Mouse (Mus musculus) G1E (cell line): ENCODE measurements at regions not wholly inside any gene's neighbourhood (a gene's known extent, or its start where the extent isn't known, plus 50 kb on each side); places are given as distances from the start of the nearest gene placed in this dataset.

Experiments used
- CTCF ChIP-seq: IDR thresholded peaks from 2 replicates; pipeline ENCODE4 v1.5.1; 2012; ENCODE audit warnings: low read depth, low read length, inconsistent platforms, mixed read lengths
- GATA1 ChIP-seq: IDR thresholded peaks from 2 replicates; pipeline ENCODE4 v1.6.1; 2012; ENCODE audit warnings: borderline replicate concordance, low read length, inconsistent platforms, mixed read lengths
- GATA2 ChIP-seq: IDR thresholded peaks from 2 replicates; pipeline ENCODE4 v1.6.1; 2012; ENCODE audit warnings: low read depth, low read length, inconsistent platforms, borderline replicate concordance
- POLR2AphosphoS5 ChIP-seq: IDR thresholded peaks from 2 replicates; pipeline ENCODE4 v1.6.1; 2012; ENCODE audit warnings: low read depth, low read length, inconsistent platforms; ENCODE audit not compliant: insufficient replicate concordance
- TAL1 ChIP-seq: conservative IDR thresholded peaks from 2 replicates; pipeline ENCODE4 v1.6.1; 2012; ENCODE audit warnings: low read depth, low read length, inconsistent platforms, mixed read lengths

GRCm38 (mm10) chr2:137497616-137498015 lies 381.2 kb upstream of the Jag1 start:
- TF ChIP-seq CTCF (no peak), GATA1 (no peak), GATA2 (no peak), TAL1 (no peak), POLR2AphosphoS5 (no peak)
